Mouse (Mus musculus): ENCODE measurements around the gene P3h2. TPM values are rescaled to one million over a fixed set of nuclear protein-coding genes. Genes with fewer than 3 reads are reported as not detected.

P3h2 gene
- polyA plus RNA-seq, 1 experiment = 4.8 TPM

GRCm38 (mm10) chr16:25970193-25970592 is 135.4 kb downstream of the P3h2 start:
- Histone ChIP-seq H3K4me1 (ENCODE audit: control insufficient read depth, insufficient read depth, low read length) (no peaks in the 10 kb centered on the region), H3K4me3 (ENCODE audit: insufficient read depth, low read length) (no peak overlapping the region), H3K27ac (ENCODE audit: insufficient read depth, low read length) (no peak overlapping the region)
- TF ChIP-seq CTCF (IDR thresholded peaks at IDR 0.05; ENCODE audit: borderline replicate concordance, insufficient read depth, low read length) = no peak
- no peak for TF ChIP-seq POLR2A (IDR thresholded peaks at IDR 0.05; ENCODE audit: low read depth, low read length)

- TF ChIP-seq CTCF (IDR thresholded peaks at IDR 0.05; ENCODE audit: borderline replicate concordance, insufficient read depth, low read length) = 0 out of 2 replicates have a peak, but pooled peaks have one; percentile 3
- no peak for TF ChIP-seq POLR2A (IDR thresholded peaks at IDR 0.05; ENCODE audit: low read depth, low read length)
- H3K27ac ChIP-seq (ENCODE audit: insufficient read depth, low read length) = no peak overlapping the region
- H3K4me3 ChIP-seq (ENCODE audit: insufficient read depth, low read length) = no peak overlapping the region
- H3K4me1 ChIP-seq (ENCODE audit: control insufficient read depth, insufficient read depth, low read length) = no peaks in the 10 kb centered on the region
Measured at GRCm38 (mm10) chr16:25967297-25967696, 138.3 kb downstream of the P3h2 start.

- no peak for TF ChIP-seq POLR2A (IDR thresholded peaks at IDR 0.05; ENCODE audit: low read depth, low read length)
- TF ChIP-seq CTCF (IDR thresholded peaks at IDR 0.05; ENCODE audit: borderline replicate concordance, insufficient read depth, low read length) = no peak
- no peak overlapping the region for H3K4me3 ChIP-seq (ENCODE audit: insufficient read depth, low read length)
Measured at GRCm38 (mm10) chr16:25963856-25964255, 141.7 kb downstream of the P3h2 start.

GRCm38 (mm10) chr16:25960345-25960744 is 145.2 kb downstream of the P3h2 start:
- H3K27ac ChIP-seq (ENCODE audit: insufficient read depth, low read length) = no peak overlapping the region
- no peaks in the 10 kb centered on the region for H3K4me1 ChIP-seq (ENCODE audit: control insufficient read depth, insufficient read depth, low read length)
- no peak overlapping the region for H3K4me3 ChIP-seq (ENCODE audit: insufficient read depth, low read length)
- TF ChIP-seq POLR2A (IDR thresholded peaks at IDR 0.05; ENCODE audit: low read depth, low read length) (no peak), CTCF (IDR thresholded peaks at IDR 0.05; ENCODE audit: borderline replicate concordance, insufficient read depth, low read length) (no peak)

More at GRCm38 (mm10) chr16:25963856-25964255, 141.7 kb downstream of the P3h2 start:
- H3K27ac ChIP-seq (ENCODE audit: insufficient read depth, low read length) = no peak overlapping the region
- H3K4me1 ChIP-seq (ENCODE audit: control insufficient read depth, insufficient read depth, low read length) = no peaks in the 10 kb centered on the region

GRCm38 (mm10) chr16:25959929-25960328 is 145.7 kb downstream of the P3h2 start:
- Histone ChIP-seq H3K4me3 (ENCODE audit: insufficient read depth, low read length) (no peak overlapping the region), H3K4me1 (ENCODE audit: control insufficient read depth, insufficient read depth, low read length) (no peaks in the 10 kb centered on the region), H3K27ac (ENCODE audit: insufficient read depth, low read length) (no peak overlapping the region)
- no peak for TF ChIP-seq POLR2A (IDR thresholded peaks at IDR 0.05; ENCODE audit: low read depth, low read length)
- no peak for TF ChIP-seq CTCF (IDR thresholded peaks at IDR 0.05; ENCODE audit: borderline replicate concordance, insufficient read depth, low read length)

GRCm38 (mm10) chr16:25958650-25959238 is 146.8 kb downstream of the P3h2 start:
- TF ChIP-seq POLR2A (IDR thresholded peaks at IDR 0.05; ENCODE audit: low read depth, low read length) (no peak), CTCF (IDR thresholded peaks at IDR 0.05; ENCODE audit: borderline replicate concordance, insufficient read depth, low read length) (no peak)

GRCm38 (mm10) chr16:25958213-25958612 is 147.4 kb downstream of the P3h2 start:
- Histone ChIP-seq H3K27ac (ENCODE audit: insufficient read depth, low read length) (no peak overlapping the region), H3K4me1 (ENCODE audit: control insufficient read depth, insufficient read depth, low read length) (no peaks in the 10 kb centered on the region), H3K4me3 (ENCODE audit: insufficient read depth, low read length) (no peak overlapping the region)
- no peak for TF ChIP-seq POLR2A (IDR thresholded peaks at IDR 0.05; ENCODE audit: low read depth, low read length)

More at GRCm38 (mm10) chr16:25958650-25959238, 146.8 kb downstream of the P3h2 start:
- no peaks in the 10 kb centered on the region for H3K4me1 ChIP-seq (ENCODE audit: control insufficient read depth, insufficient read depth, low read length)
- no peak overlapping the region for H3K27ac ChIP-seq (ENCODE audit: insufficient read depth, low read length)
- H3K4me3 ChIP-seq (ENCODE audit: insufficient read depth, low read length) = no peak overlapping the region

- TF ChIP-seq POLR2A (IDR thresholded peaks at IDR 0.05; ENCODE audit: low read depth, low read length) = no peak
- no peak for TF ChIP-seq CTCF (IDR thresholded peaks at IDR 0.05; ENCODE audit: borderline replicate concordance, insufficient read depth, low read length)
- no peaks in the 10 kb centered on the region for H3K4me1 ChIP-seq (ENCODE audit: control insufficient read depth, insufficient read depth, low read length)
- no peak overlapping the region for H3K4me3 ChIP-seq (ENCODE audit: insufficient read depth, low read length)
- no peak overlapping the region for H3K27ac ChIP-seq (ENCODE audit: insufficient read depth, low read length)
Measured at GRCm38 (mm10) chr16:25956831-25957230, 148.8 kb downstream of the P3h2 start.

GRCm38 (mm10) chr16:25954614-25955013 is 151.0 kb downstream of the P3h2 start:
- H3K4me3 ChIP-seq (ENCODE audit: insufficient read depth, low read length) = no peak overlapping the region
- no peak overlapping the region for H3K27ac ChIP-seq (ENCODE audit: insufficient read depth, low read length)
- no peaks in the 10 kb centered on the region for H3K4me1 ChIP-seq (ENCODE audit: control insufficient read depth, insufficient read depth, low read length)
- TF ChIP-seq POLR2A (IDR thresholded peaks at IDR 0.05; ENCODE audit: low read depth, low read length) = no peak
- no peak for TF ChIP-seq CTCF (IDR thresholded peaks at IDR 0.05; ENCODE audit: borderline replicate concordance, insufficient read depth, low read length)

- H3K4me3 ChIP-seq (ENCODE audit: insufficient read depth, low read length) = no peak overlapping the region
- H3K27ac ChIP-seq (ENCODE audit: insufficient read depth, low read length) = no peak overlapping the region
- TF ChIP-seq CTCF (IDR thresholded peaks at IDR 0.05; ENCODE audit: borderline replicate concordance, insufficient read depth, low read length) (no peak), POLR2A (IDR thresholded peaks at IDR 0.05; ENCODE audit: low read depth, low read length) (no peak)
- no peaks in the 10 kb centered on the region for H3K4me1 ChIP-seq (ENCODE audit: control insufficient read depth, insufficient read depth, low read length)
Measured at GRCm38 (mm10) chr16:25953359-25953758, 152.2 kb downstream of the P3h2 start.

Measured in embryonic fibroblast, embryonic 13.5 days (primary cell).